Mouse (Mus musculus): ENCODE results near the gene Tnfrsf1a.

GRCm38 (mm10) chr6:125328243-125328642 lies 20.9 kb upstream of the Tnfrsf1a start:
- TF ChIP-seq POLR2A (IDR thresholded peaks at IDR 0.05; ENCODE audit: low read depth, low read length) (no peak), CTCF (IDR thresholded peaks at IDR 0.05; ENCODE audit: borderline replicate concordance, insufficient read depth, low read length) (no peak)

Data from embryonic fibroblast, embryonic 13.5 days (primary cell).